Mouse (Mus musculus) kidney, adult 11 months (tissue): ENCODE measurements around the gene Gm8653.
"Not testable (repeated sequence)": the region's sequence is repeated elsewhere in the genome, so short reads cannot be mapped to it uniquely, and the experiment has no call there.

Source experiments
- DNase-seq: peaks from one replicate; pipeline ENCODE4 v3.0.0; 2022

Gm8653 gene

GRCm38 (mm10) chr7:22201164-22201563 lies at the start of gene Gm8653:
TSS of gene Gm8653 (minus strand) at chr7:22201264.
- not testable (repeated sequence) for DNase-seq

GRCm38 (mm10) chr7:22229384-22229783 lies 28.3 kb upstream of the Gm8653 start, which contains the start of gene Gm8453:
TSS of gene Gm8453 (minus strand) at chr7:22229484.
- not testable (repeated sequence) for DNase-seq

GRCm38 (mm10) chr7:22189077-22189476 lies 12.0 kb downstream of the Gm8653 start, which contains the start of gene Vmn1r143:
TSS of gene Vmn1r143 (plus strand) at chr7:22189377.
- not testable (repeated sequence) for DNase-seq

GRCm38 (mm10) chr7:22163935-22164334 lies 37.1 kb downstream of the Gm8653 start, which contains the start of gene Vmn1r142:
TSS of gene Vmn1r142 (minus strand) at chr7:22164035.
- not testable (repeated sequence) for DNase-seq
